Comparison of ENCODE assay signal across 24 mouse cellular contexts in genomic region chr1:157461276-157461675, GRCm38 (mm10). TPM values are rescaled to one million over a fixed set of nuclear protein-coding genes. Genes with fewer than 3 reads are reported as not detected.
DNase-seq lines count a peak whose midpoint lies in the region; ATAC-seq and TF ChIP-seq lines count a peak whose summit lies in the region.
"Had no signal": no experiment of that assay in that cellular context is flagged by ENCODE, and none has a peak within 500 bp of the region (broad histone marks: within the 10 kb centered on the region; RNA-seq: fewer than 3 reads in every experiment).

No protein-coding gene starts in this region.

- no peaks in the 10 kb centered on the region for H3K9me3 ChIP-seq in kidney, embryonic 16.5 days (ENCODE audit: low read length)
- H3K9me3 ChIP-seq: embryonic facial prominence, embryonic 12.5 days; embryonic facial prominence, embryonic 15.5 days; hindbrain, embryonic 10.5 days; hindbrain, embryonic 13.5 days had no signal

- peaks cover 3% of the 10 kb centered on the region for H3K36me3 ChIP-seq in kidney, adult 2 months (ENCODE audit: control insufficient read depth, insufficient read depth, low read length)
- H3K36me3 ChIP-seq in kidney, embryonic 16.5 days (ENCODE audit: insufficient read depth, low read length): no peaks in the 10 kb centered on the region
- H3K36me3 ChIP-seq: embryonic facial prominence, embryonic 12.5 days; embryonic facial prominence, embryonic 15.5 days; hindbrain, embryonic 10.5 days; hindbrain, embryonic 13.5 days had no signal

- no peak overlapping the region for H3K9ac ChIP-seq in kidney, embryonic 16.5 days (replicated peaks; ENCODE audit: low read length)
- H3K9ac ChIP-seq: embryonic facial prominence, embryonic 12.5 days; embryonic facial prominence, embryonic 15.5 days; forebrain, postnatal 0 days; hindbrain, embryonic 13.5 days had no signal

- TF ChIP-seq POLR2A in kidney, adult 2 months (IDR thresholded peaks at IDR 0.05; ENCODE audit: low read depth, low read length): no peak

- peaks cover 12% of the 10 kb centered on the region for H3K4me1 ChIP-seq in kidney, adult 2 months (ENCODE audit: control insufficient read depth, insufficient read depth, low read length)
- H3K4me1 ChIP-seq in kidney, embryonic 16.5 days (ENCODE audit: insufficient read depth, low read length): 0 out of 2 replicates have a peak, but pooled peaks cover 5% of the 10 kb centered on the region

- 53% methylated on average over 5 of the region's 5 CpGs for WGBS in kidney, adult 2 months
- 84% methylated on average over 5 of the region's 5 CpGs for WGBS in kidney, embryonic 16.5 days

- no peak for TF ChIP-seq CTCF in kidney, adult 2 months (conservative IDR thresholded peaks at IDR 0.05; ENCODE audit: insufficient read depth, insufficient read length, low read depth, low read length)

- no peak for ATAC-seq in kidney, embryonic 16.5 days (ENCODE audit: low FRiP score, low TSS enrichment)
- ATAC-seq: CD4-positive, CD25-positive, alpha-beta regulatory T cell, adult 4 months; forebrain, embryonic 14.5 days; forebrain, postnatal 0 days had no signal

- no peak overlapping the region for H3K4me3 ChIP-seq in kidney, adult 2 months (ENCODE audit: insufficient read depth, low read depth, low read length)
- no peak overlapping the region for H3K4me3 ChIP-seq in kidney, embryonic 16.5 days (ENCODE audit: low read length)
- H3K4me3 ChIP-seq: embryonic facial prominence, embryonic 12.5 days; embryonic facial prominence, embryonic 15.5 days; gastrocnemius, adult 2 months; hindbrain, embryonic 10.5 days; hindbrain, embryonic 13.5 days had no signal

- H3K27me3 ChIP-seq in kidney, adult 2 months (replicated peaks; ENCODE audit: control insufficient read depth, insufficient read depth, low read length): no peaks in the 10 kb centered on the region
- no peaks in the 10 kb centered on the region for H3K27me3 ChIP-seq in kidney, embryonic 16.5 days (ENCODE audit: insufficient read depth, low read length)
- H3K27me3 ChIP-seq: embryonic facial prominence, embryonic 12.5 days; embryonic facial prominence, embryonic 15.5 days; hindbrain, embryonic 13.5 days had no signal

- H3K27ac ChIP-seq in kidney, adult 2 months (ENCODE audit: insufficient read depth, low read depth, low read length): peak overlapping the region; percentile 98
- H3K27ac ChIP-seq in kidney, embryonic 16.5 days (ENCODE audit: low read length): peak overlapping the region; percentile 35; the same call in 1 of the 2 replicates
- H3K27ac ChIP-seq: embryonic facial prominence, embryonic 12.5 days; embryonic facial prominence, embryonic 15.5 days; gastrocnemius, adult 2 months; hindbrain, embryonic 10.5 days; hindbrain, embryonic 13.5 days had no signal

- no peak overlapping the region for H3K4me2 ChIP-seq in kidney, embryonic 16.5 days (replicated peaks; ENCODE audit: low read depth, low read length)
- H3K4me2 ChIP-seq: embryonic facial prominence, embryonic 12.5 days; embryonic facial prominence, embryonic 15.5 days; heart, embryonic 11.5 days; hindbrain, embryonic 13.5 days had no signal

- peak; percentile 83 for DNase-seq in kidney, adult 2 months
- DNase-seq in kidney, postnatal 10 days: no peak
- DNase-seq in kidney, postnatal 14 days: peak; percentile 43
- no peak for DNase-seq in retina, embryonic 14.5 days (ENCODE audit: low spot score)
- DNase-seq in ovary, postnatal 36 days (ENCODE audit: low spot score): no peak
- DNase-seq: adrenal gland, adult 2 months; adrenal gland, postnatal 14 days; cerebellum, adult 11 months; cerebellum, adult 2 months; cerebellum, adult 9-11 months; cerebellum, postnatal 25 days; forebrain, postnatal 0 days; gastrocnemius, adult 2 months; gastrocnemius, postnatal 14 days; heart, adult 11 months; heart, postnatal 36 days had no signal

RNA-seq across cellular contexts. Expression of gene Cryzl2, which starts 2.9 kb away (rescaled TPM):
- polyA plus RNA-seq in kidney, adult 2 months (2012; rRNA removed): 412 and 442 TPM in 2 replicates
- 28.7 TPM in 2 replicates for polyA plus RNA-seq in kidney, embryonic 16.5 days (2015; fragmentation: Nextera tagmentation; extraction: Ambion mirVana)

RNA-seq across cellular contexts. Expression of gene Sec16b, which starts 45.3 kb away (rescaled TPM):
- 2.4 and 2.9 TPM in 2 replicates for polyA plus RNA-seq in kidney, adult 2 months (2012; rRNA removed)
- 2.3 TPM in 2 replicates for polyA plus RNA-seq in kidney, embryonic 16.5 days (2015; fragmentation: Nextera tagmentation; extraction: Ambion mirVana)

RNA-seq across cellular contexts. Expression of gene Rasal2, which starts 48.9 kb away (rescaled TPM):
- 3.4 and 4.0 TPM in 2 replicates for polyA plus RNA-seq in kidney, adult 2 months (2012; rRNA removed)
- 6.9 and 8.0 TPM in 2 replicates for polyA plus RNA-seq in kidney, embryonic 16.5 days (2015; fragmentation: Nextera tagmentation; extraction: Ambion mirVana)
- polyA plus RNA-seq: CD4-positive, CD25-positive, alpha-beta regulatory T cell, adult 4 months had no signal

Comparison
In these comparisons a context has a peak if more than half of its experiments do, and no peak if none do; other contexts are left out.
1. DNase-seq: peak in kidney, adult 2 months (single experiment) and kidney, postnatal 14 days (single experiment); none in kidney, postnatal 10 days (single experiment), retina, embryonic 14.5 days (single experiment) and ovary, postnatal 36 days (single experiment).
2. RNA of gene Cryzl2, which starts 2.9 kb away (polyA plus RNA-seq): 412 to 442 TPM in kidney, adult 2 months; 28.7 TPM in kidney, embryonic 16.5 days; every median in the first group is over 10 times any median in the second.